Mouse (Mus musculus) urinary bladder, postnatal 14 days (tissue): ENCODE results near the gene Klf1.
"Not testable (repeated sequence)": the region's sequence is repeated elsewhere in the genome, so short reads cannot be mapped to it uniquely, and the experiment has no call there.

Source experiments
- DNase-seq: peaks from one replicate; pipeline ENCODE4 v3.0.0; 2021; ENCODE audit warnings: low spot score

Klf1 gene

GRCm38 (mm10) chr8:84907493-84907892 is 5.8 kb downstream of the Klf1 start:
- DNase-seq, result no peak

DNA sequence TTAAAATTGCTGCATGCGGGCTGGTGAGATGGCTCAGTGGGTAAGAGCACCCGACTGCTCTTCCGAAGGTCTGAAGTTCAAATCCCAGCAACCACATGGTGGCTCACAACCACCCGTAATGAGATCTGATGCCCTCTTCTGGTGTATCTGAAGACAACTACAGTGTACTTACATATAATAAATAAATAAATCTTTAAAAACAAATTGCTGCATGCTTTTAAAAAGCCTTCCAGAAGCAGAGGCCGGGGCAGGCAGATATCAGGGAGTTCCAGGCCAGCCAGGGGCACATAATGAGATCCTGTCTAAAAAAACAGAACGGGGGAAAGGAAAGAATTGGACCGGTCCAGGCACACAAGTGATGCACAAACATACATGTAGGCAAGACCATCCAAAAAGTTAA is 6.3 kb downstream of the Klf1 start:
- not testable (repeated sequence) for DNase-seq

DNA sequence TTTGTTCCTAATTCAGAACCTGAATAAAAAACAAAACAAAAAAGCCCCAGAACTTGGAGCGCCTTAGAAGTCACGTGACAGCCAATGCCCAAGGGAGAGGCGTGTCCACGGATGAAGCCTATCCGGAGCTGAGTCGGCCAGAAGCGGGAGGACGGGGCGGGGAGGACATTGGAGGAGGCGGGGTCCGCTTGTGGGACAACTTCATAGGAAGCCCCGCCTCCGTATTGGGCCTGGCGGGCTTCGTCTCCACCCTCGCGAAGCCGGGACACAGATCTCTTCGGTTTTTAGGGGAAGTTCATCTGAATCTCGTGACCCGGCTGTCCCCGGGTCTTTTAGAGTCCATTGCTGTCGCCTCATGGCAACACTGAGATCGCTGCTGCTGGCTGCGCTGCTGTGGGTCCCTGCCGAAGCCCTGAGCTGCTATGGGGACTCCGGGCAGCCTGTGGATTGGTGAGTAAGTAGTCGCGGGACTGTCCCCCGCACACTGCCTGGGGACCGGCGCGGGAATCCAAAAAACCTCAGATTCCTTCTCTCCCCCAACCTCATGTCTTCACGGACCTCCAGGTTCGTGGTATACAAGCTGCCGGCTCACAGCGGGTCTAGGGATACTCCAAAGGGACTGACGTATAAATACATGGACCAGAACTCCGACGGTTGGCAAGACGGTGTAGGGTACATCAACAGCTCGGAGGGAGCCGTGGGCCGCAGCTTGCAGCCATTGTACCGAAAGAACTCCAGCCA is 6.9 kb downstream of the Klf1 start, which contains the start of gene Dnase2a:
Gene Dnase2a (plus strand): TSS at position 140 of the 741 bp plus-strand sequence.
- peak; percentile 97 for DNase-seq

DNA sequence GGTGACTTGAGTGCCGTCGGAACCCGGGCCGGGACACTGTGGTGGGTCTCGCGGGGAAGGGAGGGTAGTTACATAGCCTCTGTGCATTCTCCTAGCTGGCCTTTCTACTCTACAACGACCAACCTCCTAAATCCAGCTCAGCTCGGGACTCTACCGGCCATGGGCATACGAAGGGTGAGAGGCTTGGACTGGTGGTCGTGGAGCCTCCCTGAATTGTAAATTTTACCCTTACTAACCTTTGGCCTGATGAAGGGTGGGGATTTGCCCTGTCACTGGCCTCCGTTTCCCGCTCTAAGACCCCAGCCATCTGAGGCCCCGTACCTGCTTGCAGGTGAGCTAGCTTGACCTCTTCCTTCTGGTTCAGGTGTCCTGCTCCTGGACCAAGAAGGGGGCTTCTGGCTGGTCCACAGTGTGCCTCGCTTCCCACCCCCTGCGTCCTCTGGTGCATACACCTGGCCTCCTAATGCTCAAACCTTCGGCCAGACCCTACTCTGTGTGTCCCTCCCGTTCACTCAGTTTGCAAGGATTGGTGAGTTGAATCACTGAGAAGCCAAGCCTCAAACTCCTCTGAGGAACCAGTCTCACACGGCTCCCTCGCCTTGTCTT is 7.5 kb downstream of the Klf1 start:
- DNase-seq, result no peak

- DNase-seq, result peak; percentile 49
These were observed 8.2 kb downstream of the Klf1 start for GRCm38 (mm10) chr8:84909949-84910348.

- no peak for DNase-seq
These were observed 8.8 kb downstream of the Klf1 start for GRCm38 (mm10) chr8:84910551-84910950.

DNA sequence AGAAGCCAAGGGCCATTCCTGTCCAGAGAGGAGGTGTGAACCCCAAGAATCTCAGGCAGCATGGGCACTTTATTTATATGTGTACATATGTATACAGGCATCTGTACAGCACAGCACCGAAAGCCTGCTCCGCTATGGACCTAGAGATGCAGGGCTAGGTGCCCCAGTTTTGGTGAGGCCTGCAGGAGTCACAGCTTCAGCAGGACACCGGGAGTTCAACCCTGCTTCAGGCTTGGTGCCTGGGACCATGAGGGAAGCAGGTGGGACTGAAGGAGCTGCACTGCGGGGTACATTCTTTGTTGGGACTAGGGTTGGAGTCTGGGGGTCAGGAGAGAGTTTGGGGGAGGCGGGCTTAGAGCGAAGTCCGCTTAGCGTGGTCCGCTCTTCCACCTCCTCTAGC is 10.1 kb downstream of the Klf1 start:
- DNase-seq, result no peak

DNA sequence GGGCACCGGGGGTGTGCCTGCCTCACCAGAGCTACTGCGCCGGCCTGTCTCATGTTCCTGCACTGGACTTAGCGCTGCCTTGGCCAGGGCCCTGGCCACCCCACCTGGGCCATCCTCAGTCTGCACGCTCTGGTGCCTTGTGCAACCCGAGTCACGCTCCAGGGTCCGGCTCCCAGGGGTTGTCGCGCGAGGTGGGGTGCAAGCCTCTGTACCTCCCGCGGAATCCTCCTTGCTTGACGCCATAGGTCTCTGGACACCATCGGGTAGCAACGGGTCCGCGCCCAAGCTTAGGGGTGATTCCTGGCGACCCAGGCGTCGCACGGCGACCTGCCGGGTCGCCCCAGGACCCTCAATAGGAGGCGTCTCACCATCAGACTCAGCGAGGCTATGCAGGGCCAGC is 10.7 kb downstream of the Klf1 start:
- no peak for DNase-seq

DNA sequence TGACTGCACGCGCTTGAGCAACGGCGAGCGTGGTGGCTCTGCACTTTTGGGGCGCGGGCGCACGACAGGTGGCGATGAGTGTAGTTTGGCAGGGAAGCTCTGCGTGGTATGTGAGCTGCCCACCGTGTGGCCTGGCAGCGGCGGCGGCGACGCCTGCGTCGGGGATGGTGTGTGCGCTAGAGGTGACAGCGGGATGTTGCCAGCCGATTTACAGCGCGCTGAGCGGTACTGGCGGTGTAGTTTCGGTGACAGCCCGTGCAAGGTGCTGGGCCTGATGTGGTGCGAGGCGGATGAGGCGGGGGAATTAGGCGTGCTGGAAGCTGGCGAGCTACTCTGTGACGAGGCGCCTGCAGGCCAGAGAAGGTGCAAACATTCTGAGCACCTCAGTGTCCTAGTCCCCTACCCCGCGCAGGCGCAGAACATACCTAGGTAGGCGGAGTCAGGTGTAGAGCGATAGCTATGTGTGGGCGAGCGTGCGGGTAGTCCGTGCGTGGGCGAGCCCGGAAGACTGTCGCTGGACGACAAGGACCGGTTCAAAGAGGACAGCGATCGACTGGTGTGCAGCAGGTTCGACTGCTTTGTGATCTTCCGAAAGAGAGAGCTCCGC is 11.3 kb downstream of the Klf1 start:
- DNase-seq, result peak; percentile 83

GRCm38 (mm10) chr8:84913502-84913900 is 11.8 kb downstream of the Klf1 start:
- DNase-seq, result no peak

- DNase-seq, result no peak
These were observed 12.2 kb downstream of the Klf1 start for GRCm38 (mm10) chr8:84913960-84914359.

GRCm38 (mm10) chr8:84915269-84915668 is 13.5 kb downstream of the Klf1 start:
- DNase-seq, result no peak

GRCm38 (mm10) chr8:84917781-84918180 is 16.1 kb downstream of the Klf1 start:
- no peak for DNase-seq

- no peak for DNase-seq
These were observed 16.9 kb downstream of the Klf1 start for GRCm38 (mm10) chr8:84918646-84919045.

DNA sequence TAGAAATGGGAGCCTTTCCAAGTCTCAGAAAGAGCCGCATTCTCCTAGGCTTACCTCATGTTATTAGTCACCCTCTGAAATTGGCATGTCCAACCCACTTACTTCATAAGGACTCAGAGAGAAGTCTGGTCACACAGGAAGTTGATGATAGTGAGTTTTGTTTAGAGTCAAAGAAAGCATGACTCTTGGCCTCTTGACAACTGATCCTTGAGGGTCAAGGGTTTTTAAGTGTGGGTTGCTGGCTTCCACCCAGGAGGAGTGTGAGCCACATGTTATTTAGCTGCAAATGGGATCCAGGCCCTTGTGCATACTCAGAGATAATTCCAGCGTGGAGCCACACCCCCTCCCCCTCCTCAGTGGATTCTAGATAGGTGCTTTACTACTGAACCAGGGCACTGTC is 19.9 kb downstream of the Klf1 start:
- no peak for DNase-seq

DNA sequence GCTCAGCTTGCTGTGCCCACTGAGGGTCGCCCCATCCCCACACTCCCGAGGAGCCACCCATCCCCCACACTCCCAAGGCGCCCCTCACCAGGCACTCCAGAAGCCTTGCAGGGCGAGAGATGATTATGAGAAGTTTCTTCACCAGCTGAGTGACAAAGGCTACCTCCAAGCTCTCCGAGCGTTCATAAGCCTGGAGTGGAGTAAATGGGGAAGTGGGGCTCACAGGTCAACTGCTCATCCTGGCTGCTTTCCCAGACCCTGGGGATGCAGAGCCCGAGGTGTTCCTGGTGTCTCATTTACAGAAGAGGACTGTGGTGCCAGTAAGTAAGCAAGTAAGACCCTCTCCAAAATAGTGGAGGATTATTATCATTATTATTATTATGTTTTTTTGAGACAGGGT is 23.8 kb downstream of the Klf1 start:
- DNase-seq, result no peak

- no peak for DNase-seq
These were observed 25.8 kb downstream of the Klf1 start for GRCm38 (mm10) chr8:84927513-84927912.

GRCm38 (mm10) chr8:84928456-84929306 is 27.0 kb downstream of the Klf1 start:
- DNase-seq, result peak; percentile 69

DNA sequence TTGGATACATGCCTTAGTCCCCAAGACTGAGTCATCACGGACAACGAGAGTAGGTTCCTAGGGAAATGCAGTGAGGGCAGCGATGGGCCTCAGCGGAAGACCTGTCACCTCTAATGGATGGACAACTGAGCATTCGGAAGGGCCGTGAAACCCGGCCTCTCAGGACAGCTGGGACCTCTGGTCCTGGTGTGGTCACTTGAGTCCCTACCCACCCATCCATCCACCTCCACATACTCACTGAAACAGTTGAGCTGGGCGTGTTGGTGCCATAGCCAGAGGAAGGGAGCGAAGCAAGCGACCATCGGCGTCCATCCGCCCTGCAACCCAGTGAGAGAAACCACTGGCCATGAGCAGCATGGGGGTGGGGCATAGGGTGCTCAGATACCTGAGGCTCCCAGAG is 28.9 kb downstream of the Klf1 start:
- no peak for DNase-seq

GRCm38 (mm10) chr8:84933767-84934559 is 32.2 kb downstream of the Klf1 start:
- DNase-seq, result no peak

GRCm38 (mm10) chr8:84934860-84935259 is 33.1 kb downstream of the Klf1 start:
- DNase-seq, result no peak

GRCm38 (mm10) chr8:84935489-84935888 is 33.8 kb downstream of the Klf1 start:
- DNase-seq, result no peak
